Mouse (Mus musculus) cerebellum, postnatal 25 days (tissue): Measurements from ENCODE around the gene Luc7l2.

Experiments
- DNase-seq, 2 experiments: peaks; one replicate each; pipeline ENCODE4 v3.0.0; 2021; ENCODE audit warnings: mixed read lengths in 2 of 2

Luc7l2 gene

DNA sequence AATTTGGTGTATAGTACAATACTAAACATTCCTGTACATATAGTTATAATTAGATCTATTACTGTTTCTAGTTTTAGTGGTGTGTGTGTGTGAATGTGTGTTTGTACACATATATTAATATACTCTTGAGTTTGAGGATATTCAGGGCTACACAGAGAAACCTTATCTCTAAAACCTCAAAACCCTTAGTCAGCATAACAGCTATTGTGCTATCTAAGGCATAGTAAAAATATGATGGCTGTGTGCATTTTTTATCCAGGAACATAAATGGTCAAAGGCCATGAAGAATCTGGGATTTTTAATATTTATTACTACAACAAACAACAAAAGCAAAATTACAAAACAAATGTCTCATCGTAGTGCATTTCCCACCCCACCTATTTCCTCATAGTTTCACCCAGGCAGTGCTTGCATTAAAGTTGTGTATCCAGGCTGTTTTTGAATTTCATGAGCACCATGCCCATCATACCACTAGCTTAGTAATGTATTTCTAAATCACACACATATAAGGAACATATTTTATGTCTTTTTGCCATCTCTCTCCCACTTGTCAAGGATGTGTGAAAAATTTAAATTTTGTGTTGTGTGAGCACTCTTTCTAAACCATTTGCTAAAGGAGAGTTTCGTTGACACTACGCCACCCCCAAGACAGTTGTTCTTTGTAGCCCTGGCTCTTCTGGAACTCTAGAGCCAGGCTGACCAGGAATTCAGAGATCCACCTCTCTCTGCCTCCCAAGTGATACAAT is 29.2 kb downstream of the Luc7l2 start:
- no peak for DNase-seq

- DNase-seq: no peak
Measured at GRCm38 (mm10) chr6:38581711-38582110, 30.6 kb downstream of the Luc7l2 start.

DNA sequence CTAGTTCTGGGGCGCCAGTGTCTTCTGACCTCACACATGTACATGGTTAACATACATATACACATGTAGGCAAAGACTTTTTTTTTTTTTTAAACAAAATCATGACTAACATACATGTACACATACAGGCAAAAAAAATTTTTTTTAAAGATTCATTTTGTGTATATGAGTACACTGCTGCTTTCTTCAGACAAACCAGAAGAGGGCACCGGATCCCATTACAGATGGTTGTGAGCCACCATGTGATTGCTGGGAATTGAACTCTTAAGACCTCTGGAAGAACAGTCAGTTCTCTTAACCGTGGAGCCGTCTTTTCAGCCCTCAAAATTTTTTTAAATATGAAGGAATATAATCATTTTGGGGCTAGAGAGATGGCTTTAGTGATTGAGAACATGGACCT is 46.3 kb downstream of the Luc7l2 start:
- no peak for DNase-seq

DNA sequence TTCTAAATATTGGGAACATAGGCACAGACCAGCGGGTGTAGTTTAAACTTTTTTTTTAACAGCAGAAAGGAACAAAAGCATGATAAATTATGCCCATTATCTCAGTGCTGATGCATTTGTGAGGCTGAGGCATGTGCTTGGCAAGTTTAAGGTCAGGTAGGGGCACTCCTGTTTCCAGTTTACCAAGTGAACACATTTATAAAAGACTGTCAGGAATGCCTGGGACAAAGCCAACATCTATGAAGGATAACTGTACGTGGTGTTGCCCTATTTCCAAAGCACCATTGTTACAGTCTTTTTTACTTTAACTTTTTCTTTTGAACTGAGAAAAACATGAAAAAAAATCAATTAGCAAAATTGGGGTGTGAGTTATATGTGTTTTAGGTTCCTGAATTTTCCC is 58.8 kb downstream of the Luc7l2 start:
- DNase-seq: no peak

- no peak for DNase-seq
Measured at GRCm38 (mm10) chr6:38622406-38622805, 71.3 kb downstream of the Luc7l2 start.

DNA sequence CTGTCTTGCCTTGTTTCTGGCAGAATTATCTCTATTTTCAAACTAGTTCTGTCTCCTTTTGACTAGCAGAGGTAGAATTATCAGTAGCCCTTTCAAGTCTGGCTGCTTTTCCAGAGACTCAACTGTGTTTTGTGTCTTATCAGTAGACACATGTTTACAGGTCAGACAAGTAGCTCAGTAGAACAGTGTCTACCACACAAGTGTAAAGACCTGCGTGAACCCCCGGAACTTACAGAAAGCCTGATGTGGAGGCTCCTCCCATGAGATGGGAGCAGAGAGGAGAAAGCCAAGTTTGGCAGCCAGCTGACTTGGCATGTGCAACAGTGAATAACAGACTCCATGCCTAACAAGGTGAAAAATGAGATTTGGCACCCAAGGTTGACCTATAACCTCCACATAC is 72.3 kb downstream of the Luc7l2 start:
- no peak for DNase-seq

- DNase-seq: peak; percentile 62 to 78
Measured at GRCm38 (mm10) chr6:38624439-38624838, 73.3 kb downstream of the Luc7l2 start.

GRCm38 (mm10) chr6:38626086-38626485 is 75.0 kb downstream of the Luc7l2 start:
- DNase-seq: peak in 1 of 2 experiments; percentile 4

- peak in 1 of 2 experiments; percentile 3 for DNase-seq
Measured at GRCm38 (mm10) chr6:38627081-38627480, 75.9 kb downstream of the Luc7l2 start.

- DNase-seq: no peak
Measured at GRCm38 (mm10) chr6:38627486-38627885, 76.4 kb downstream of the Luc7l2 start.

DNA sequence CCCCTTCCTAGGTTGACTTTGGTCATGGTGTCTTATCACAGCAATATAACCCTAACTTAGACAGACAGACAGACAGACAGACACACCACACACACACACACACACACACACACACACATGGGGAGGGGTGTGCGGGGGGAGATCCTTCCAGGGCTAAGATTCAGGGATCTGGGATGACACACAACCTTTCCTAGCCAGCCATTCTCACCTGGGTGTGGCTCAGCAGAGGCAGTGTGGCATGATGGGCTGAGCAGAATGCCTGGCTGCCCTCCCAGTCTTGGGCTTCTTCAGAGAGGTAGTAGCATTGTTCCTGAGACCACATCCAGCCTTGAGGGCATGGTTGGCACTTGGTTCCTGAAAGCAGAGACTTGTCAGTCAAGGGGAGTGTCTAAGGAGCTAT is 78.4 kb downstream of the Luc7l2 start:
- DNase-seq: no peak

- DNase-seq: peak in 1 of 2 experiments; percentile 1
Measured at GRCm38 (mm10) chr6:38632826-38633225, 81.7 kb downstream of the Luc7l2 start.

GRCm38 (mm10) chr6:38634461-38634860 is 83.3 kb downstream of the Luc7l2 start:
- DNase-seq: no peak

- peak; percentile 48 to 59 for DNase-seq
Measured at GRCm38 (mm10) chr6:38635941-38636851, 85.1 kb downstream of the Luc7l2 start.

DNA sequence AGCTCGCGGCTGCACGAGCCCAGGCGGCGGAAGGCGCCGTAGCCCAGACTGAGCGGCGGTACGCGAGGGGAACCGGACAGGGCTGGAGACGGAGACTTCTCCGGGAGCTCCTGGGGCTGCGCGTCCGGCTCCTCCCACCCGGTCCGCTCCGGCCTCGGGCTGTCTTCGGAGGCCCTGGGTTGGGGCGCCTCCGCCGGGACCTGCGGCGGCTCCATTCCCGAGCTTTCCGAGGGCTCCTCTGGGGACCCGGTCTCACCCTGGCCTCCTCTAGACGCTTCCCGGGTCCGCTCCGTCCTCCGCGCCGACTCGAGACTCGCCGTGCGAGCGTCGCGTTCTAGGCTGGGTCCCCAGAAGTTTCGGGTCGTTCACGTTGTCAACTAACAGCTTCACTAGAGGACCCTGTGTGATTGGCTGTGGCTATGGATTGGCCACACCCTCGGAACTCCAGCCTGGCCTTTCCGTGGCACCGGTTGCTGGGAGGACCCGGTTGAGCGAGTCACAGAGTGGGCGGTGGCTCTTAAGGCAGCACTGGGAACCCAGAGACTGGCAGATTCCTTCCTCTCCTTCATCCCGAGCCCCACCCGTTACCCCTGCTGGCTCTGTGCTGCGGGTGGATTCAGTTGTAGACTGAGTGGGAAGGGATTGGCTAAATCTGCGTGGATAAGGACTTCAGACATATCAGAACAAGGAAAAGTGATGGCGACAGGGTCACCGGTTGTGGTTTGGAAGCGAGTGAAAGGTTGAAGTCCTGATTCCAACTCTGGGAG is 85.9 kb downstream of the Luc7l2 start, which contains the start of gene Klrg2:
Gene Klrg2, minus strand, starts transcription at position 391 of the 767 bp plus-strand sequence.
- peak in 1 of 2 experiments; percentile 55 for DNase-seq

- peak in 1 of 2 experiments; percentile 20 for DNase-seq
Measured at GRCm38 (mm10) chr6:38640401-38640800, 89.3 kb downstream of the Luc7l2 start.

- DNase-seq: no peak
Measured at GRCm38 (mm10) chr6:38641228-38641627, 90.1 kb downstream of the Luc7l2 start.

DNA sequence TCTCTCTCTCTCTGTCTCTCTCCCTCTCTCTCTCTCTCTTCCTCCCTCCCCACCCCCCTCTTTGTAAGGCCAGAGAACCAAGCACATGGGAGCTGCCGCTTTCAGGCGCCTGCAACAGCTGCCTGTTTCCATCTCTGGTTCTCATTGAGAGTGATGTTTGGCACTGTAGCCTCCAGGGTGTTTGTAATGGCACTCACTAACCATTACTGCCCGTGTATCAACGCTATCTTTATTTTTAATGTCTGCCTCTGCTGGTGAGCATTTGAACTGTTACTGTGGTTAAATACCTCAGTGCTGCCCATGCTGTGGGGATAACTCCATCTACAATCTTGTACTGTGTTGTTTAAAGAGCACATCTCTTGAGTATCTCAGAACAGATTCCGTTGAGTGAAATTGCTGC is 90.5 kb downstream of the Luc7l2 start:
- DNase-seq: no peak

DNA sequence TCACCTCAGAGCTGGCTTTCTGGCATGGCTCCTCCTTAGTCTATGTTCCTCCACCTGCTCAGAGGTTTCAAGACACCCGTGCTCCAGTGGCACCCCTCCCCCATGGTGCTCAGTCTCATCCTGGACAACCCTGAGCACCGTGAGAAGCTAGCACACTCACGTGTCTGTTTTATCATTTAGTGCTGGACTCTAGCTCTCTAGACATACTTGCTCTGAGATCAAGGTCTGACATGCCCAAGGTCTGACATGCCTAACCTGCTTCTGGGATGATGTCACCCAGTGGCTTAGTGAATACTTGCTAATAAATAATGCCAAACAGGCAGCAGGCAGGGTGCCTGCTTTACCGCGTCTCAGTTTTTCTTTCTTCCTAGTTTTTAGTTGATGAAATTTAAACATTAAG is 91.5 kb downstream of the Luc7l2 start:
- no peak for DNase-seq

GRCm38 (mm10) chr6:38643039-38643438 is 91.9 kb downstream of the Luc7l2 start:
- DNase-seq: no peak

DNA sequence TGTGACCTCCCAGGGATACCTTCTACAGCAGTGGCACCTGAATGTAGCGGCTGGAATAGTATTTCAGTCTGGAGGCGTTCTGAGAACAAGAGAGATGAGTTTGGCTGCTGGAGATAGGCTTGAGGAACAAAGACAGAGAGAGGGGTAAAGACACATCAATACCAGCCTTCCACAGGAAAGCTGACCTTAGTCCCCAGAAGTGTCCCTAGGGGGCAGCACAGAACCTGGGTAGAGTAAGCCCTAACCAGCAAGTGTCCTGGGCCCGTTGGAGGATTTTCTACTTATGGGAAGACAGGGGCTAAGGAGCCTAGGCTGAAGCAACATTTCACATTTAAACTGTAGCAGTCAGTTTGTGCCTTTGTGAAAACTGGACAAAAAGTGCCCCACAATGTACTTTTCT is 98.4 kb downstream of the Luc7l2 start:
- peak in 1 of 2 experiments; percentile 37 for DNase-seq

- DNase-seq: peak; percentile 73 to 84
Measured at GRCm38 (mm10) chr6:38650263-38650937, 99.3 kb downstream of the Luc7l2 start.
